Mouse (Mus musculus): ENCODE data around the gene Usp54.

- peak; percentile 86 for TF ChIP-seq CTCF (IDR thresholded peaks at IDR 0.05; ENCODE audit: insufficient read depth, low read length)
- 0 out of 2 replicates have a peak, but pooled peaks have one; percentile 30 for TF ChIP-seq POLR2A (IDR thresholded peaks at IDR 0.05; ENCODE audit: borderline replicate concordance, extremely low read depth, low read depth, low read length)
These were observed 20.2 kb upstream of the Usp54 start for GRCm38 (mm10) chr14:20660827-20661660.
